Mouse (Mus musculus) T-cell, adult 2 months (primary cell): ENCODE measurements around the gene Ppp6r1.
A peak's percentile ranks its signal among the peaks of the same experiment; 100 is the strongest.

Source experiments
- DNase-seq: peaks from one replicate; pipeline ENCODE4 v3.0.0; 2022; ENCODE audit warnings: low spot score

Gene Ppp6r1

GRCm38 (mm10) chr7:4658912-4659551 is at the start of gene Ppp6r1:
TSS of gene Ppp6r1 (minus strand) at chr7:4659019.
- DNase-seq: peak; percentile 98

DNA sequence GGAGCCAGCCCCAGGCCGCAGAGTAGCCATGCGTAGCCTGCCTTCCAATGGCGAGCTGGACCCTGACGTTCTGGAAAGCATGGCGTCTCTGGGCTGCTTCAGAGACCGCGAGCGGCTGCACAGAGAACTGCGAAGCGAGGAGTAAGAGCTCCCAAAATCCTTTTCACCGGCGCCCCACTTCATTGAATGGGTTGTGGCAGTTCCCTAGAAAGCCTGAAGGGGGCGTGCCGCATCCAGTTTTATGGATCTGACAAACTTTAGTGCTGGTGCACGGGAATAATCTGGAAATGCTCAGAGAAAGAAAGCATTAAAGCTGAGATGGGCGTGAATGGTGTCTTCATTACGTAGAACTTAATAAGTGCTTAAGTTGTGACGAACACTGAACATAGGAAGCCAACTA is 46.3 kb upstream of the Ppp6r1 start:
- peak; percentile 25 for DNase-seq

DNA sequence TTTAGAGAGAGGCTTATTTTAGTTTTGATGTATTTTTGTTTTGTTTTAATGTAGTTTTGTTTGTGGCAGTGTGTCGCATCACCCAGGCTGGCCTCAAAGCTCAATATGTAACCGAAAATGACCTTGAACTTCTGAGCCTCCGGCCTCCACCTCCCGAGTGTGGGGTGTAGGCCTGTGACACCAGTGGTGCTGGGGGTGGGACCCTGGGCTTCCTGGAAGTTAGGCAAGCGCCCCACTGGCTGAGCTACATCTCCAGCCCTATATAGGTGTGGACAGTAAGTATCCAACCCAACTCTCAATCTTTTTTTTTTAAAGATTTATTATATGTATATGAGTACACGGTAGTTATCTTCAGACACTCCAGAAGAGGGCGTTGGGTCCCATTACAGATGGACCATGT is 44.4 kb upstream of the Ppp6r1 start:
- no peak for DNase-seq

DNA sequence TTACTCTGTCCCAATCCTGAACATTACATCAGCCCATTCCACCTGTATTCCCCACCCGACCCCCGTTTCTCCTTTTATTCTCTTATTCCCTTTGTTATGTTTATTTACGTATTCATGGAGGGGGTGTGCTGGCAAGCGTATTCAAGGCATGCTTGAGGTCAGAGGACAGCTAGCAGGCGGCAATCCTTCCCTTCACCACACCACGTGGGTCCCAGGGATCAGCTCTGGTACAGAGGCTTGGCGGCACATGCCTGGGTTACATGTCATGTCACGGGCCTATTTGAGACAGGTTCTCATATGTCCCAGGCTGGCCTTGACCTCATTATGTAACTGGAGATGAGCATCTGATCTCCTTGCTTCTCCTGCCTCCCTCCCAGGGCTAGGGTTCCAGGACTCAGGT is 43.5 kb upstream of the Ppp6r1 start:
- no peak for DNase-seq

DNA sequence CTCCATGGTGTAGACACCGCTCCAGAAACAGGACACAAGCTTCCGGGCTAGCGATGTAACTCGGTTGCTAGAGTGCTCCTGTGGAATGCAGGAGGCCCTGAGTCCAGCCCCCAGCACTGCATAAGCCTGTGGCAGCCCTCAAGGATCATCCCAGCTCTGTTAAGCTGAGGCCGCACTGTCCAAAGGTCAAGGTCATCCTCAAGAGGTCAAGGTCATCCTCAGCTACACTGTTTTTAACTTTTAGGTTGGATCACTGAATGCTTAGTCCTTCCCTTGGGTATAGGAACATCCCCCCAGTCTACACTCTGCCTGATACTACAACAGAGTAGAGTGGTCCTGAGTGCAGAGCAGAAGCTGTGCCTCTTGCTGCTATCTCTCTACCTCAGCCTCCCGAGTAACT is 34.2 kb upstream of the Ppp6r1 start:
- DNase-seq: no peak

DNA sequence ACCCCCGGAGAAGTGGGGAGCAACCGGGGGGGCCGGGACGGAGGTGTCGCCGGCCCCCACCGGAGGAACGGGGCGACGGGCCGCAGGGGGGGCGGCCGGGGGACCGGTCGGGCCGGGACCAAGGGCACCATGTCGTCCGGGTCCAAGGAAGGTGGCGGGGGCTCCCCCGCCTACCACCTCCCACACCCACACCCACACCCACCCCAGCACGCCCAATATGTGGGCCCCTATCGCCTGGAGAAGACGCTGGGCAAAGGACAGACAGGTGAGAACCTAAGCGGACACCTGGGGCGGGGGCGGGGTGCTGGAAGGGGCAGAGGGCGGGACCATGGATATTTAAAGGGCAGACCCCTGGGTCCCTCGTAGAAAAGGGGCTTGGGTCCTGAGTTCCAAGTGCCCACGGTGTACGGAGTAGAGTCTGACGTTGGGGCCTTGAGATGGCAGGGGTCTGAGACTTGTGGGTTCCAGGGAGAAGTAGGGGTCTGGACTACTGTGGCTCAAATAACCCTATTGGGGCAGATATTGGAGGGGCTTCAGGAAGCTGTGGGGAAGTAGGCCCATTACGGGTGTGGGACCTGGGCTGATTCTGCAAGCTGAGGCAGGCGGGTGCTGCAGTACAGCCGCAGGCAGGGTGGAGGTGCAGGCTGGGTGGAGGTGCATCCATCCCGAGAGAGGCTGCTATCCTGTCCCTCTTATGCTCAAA is 32.3 kb upstream of the Ppp6r1 start:
- no peak for DNase-seq

DNA sequence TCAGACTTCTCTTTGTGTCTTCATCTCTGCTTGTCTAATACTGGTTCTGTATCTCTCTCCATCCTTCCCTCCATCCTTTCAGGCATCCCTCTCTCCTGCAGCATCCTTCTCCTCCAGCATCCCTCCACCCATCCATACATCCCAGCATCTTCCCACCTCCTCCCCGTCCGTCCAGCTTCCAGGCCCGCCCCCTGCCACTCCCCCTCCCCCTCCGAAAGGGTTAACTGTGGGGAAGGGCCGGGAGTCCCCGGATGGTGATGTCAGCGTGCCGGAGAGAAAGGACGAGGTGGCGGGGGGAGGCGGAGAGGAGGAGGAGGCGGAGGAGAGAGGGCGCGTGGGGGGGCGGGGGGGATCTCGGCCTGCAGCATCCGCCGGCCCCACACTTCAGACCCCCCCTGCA is 31.6 kb upstream of the Ppp6r1 start, which contains the start of gene Brsk1:
TSS of gene Brsk1 (plus strand) at position 218 of the 400 bp plus-strand sequence.
- no peak for DNase-seq

- DNase-seq: peak; percentile 98
Observed at GRCm38 (mm10) chr7:4684632-4685417, 26.0 kb upstream of the Ppp6r1 start, which contains the start of gene Hspbp1. TSS of gene Hspbp1 (minus strand) at chr7:4685068.

DNA sequence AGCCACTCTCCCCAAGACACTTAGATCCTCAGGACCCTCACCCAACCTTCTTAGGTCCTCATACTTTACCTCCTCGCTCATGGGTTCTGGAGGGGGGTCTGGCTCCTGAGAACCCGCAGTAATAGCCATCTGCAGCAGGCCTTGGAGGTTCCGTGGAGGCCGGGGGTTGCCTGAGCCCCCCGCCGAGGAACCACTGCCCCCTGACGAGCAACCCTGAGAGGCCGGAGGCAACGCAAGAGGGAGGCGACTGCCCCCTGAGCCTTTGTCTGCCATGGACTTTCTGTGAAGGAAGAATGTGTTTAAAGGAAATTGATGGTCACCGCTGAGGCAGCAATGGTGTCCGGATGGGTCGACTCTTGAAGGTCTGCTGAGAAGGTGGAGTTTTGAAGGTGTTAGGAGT is 25.4 kb upstream of the Ppp6r1 start:
- no peak for DNase-seq

DNA sequence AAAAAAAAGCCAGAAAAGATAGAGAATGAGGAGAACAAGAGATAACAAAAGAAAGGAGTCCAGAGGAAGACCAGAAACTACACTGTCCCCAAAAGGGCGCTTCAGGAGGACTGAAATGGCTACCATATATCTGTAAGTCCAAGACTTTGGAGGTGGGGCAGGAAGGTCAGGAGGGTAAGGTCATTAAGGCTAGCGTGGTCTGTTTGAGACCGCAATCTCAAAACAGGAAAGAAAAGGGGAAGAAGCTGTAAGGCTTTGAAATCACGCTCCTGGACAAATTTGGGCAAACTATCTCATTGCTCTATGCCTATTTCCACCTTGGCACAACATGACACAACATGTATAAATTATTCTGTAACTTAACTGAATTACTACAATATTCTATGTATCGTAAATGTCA is 24.5 kb upstream of the Ppp6r1 start:
- DNase-seq: no peak

- no peak for DNase-seq
Observed at GRCm38 (mm10) chr7:4675200-4675599, 16.4 kb upstream of the Ppp6r1 start.

- peak; percentile 37 for DNase-seq
Observed at GRCm38 (mm10) chr7:4674114-4674731, 15.4 kb upstream of the Ppp6r1 start.

GRCm38 (mm10) chr7:4671956-4672355 is 13.1 kb upstream of the Ppp6r1 start:
- no peak for DNase-seq

DNA sequence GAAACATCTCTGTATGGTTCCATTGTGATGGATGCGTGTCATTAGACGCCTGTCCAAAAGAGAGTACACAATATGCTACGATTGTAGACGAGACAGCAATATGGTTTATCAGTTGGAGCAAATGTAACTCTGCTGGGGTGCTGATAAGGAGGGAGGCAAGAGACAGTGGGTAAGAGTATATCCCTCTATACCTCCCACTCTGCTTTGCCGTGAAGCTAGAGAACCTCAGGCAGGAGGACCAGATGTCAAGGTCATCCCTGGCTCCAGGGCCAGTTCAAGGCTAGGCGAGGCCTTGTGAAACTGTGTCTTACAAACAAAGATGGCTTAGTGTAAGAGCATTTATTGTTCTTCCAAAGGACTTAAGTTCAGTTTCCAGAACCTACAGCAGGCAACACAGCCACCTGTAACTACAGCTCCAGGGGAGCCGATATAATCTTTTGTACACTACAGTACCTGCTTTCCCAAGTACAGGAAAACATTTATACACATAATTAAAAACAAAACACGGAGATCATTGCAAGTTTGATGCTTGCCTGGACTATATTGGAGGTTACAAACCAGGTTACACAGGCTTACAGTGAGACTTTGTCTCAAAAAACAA is 11.9 kb upstream of the Ppp6r1 start:
- DNase-seq: no peak

- no peak for DNase-seq
Observed at GRCm38 (mm10) chr7:4669156-4669555, 10.3 kb upstream of the Ppp6r1 start.

- no peak for DNase-seq
Observed at GRCm38 (mm10) chr7:4668506-4668905, 9.7 kb upstream of the Ppp6r1 start.

DNA sequence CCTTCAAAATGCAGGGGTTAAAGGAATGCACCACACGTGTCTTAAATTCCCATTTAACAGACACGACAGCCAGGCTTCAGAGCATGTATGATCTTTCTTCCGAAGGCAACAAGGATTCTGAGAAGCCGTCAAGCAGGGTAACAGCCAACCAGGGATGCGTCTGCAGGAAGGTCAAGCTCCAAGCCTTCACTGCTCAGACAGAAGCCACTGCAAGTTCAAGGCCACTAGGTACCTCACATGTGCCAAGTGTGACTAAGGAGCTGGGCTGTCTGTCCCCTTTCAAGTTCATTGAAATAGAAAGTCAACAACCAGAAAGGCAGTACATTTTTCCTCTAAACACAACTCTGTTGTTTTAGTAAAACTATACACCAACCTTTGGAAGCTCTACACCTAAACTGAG is 8.1 kb upstream of the Ppp6r1 start:
- no peak for DNase-seq

GRCm38 (mm10) chr7:4663742-4664141 is 4.9 kb upstream of the Ppp6r1 start:
- no peak for DNase-seq

- DNase-seq: no peak
Observed at GRCm38 (mm10) chr7:4663179-4663578, 4.4 kb upstream of the Ppp6r1 start.

- no peak for DNase-seq
Observed at GRCm38 (mm10) chr7:4659911-4660443, 1.2 kb upstream of the Ppp6r1 start.

- DNase-seq: peak; percentile 26
Observed at GRCm38 (mm10) chr7:4658128-4658907, 501 bp downstream of the Ppp6r1 start.
